Mouse (Mus musculus) CH12F3 (cell line): ENCODE measurements around the gene Stum.
"Not testable (repeated sequence)": the region's sequence is repeated elsewhere in the genome, so short reads cannot be mapped to it uniquely, and the experiment has no call there.

Experiments
- in situ Hi-C: fragments of 300-500 bp; cut with MboI; formaldehyde crosslinking; loops from 2 replicates; pipeline ENCODE4 v1.14.3; 2020; ENCODE audit warnings: low sequenced_read_pairs

Gene Stum

DNA sequence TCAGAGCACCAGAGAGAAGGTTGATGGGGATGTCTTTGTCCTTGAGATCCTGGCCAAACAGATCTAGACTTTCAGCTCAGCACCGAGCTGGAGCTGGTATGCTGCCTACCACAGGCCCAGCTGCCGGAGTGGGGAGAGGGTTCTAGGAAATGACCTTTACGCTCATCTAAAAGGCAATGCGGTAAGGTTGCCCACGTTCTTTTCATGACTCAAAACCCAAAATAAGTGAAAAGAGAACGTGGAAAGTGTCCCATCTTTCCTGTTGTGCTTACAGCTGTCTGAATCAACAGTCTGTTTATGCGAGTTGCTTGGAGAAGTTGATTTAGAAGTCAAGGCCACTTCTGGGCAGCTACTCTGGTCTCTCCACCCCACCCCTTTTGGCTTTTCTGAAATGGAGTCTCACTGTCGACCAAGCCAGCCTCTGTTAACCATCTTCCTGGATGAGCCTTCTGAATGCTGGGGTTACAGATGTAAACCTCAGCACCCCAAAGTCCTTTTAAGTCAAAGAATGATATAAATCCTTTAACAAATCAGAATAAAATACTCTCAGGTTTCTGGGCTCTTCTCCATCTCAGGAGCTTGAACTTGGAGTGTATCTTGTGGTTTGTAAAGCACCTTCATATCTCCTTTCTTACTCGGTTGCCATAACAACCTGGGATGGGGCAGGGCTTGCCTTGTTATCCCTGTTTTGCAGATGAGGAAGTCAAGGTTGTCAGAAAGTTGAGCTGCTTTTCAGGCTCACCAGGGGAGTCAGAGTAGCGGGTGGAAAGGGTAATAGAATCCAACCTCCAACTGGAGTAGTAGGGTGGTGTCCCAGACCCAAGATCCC is 92.3 kb downstream of the Stum start:
- in situ Hi-C loops, result no loop called here

DNA sequence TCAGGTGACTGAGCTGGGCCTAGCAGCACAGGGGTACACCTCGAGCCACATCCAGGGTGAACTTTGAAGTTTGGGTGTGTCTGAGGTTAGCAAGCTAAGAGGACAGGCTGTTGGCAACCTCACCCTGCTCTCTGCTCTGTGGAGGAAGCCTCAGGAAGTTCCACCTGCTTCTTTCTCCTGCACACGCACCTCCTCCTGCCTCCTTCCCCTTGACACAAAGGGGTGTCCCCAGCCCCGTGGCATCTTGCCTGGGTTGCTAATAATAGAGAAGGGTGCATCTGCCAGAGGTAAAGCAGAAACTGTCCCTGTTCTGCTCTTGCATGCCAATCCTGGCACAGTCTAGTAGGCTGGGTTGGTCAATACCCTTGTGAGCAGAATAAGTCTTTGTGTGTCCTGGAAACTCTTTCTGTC is 93.0 kb downstream of the Stum start:
- in situ Hi-C loops, result no loop called here

DNA sequence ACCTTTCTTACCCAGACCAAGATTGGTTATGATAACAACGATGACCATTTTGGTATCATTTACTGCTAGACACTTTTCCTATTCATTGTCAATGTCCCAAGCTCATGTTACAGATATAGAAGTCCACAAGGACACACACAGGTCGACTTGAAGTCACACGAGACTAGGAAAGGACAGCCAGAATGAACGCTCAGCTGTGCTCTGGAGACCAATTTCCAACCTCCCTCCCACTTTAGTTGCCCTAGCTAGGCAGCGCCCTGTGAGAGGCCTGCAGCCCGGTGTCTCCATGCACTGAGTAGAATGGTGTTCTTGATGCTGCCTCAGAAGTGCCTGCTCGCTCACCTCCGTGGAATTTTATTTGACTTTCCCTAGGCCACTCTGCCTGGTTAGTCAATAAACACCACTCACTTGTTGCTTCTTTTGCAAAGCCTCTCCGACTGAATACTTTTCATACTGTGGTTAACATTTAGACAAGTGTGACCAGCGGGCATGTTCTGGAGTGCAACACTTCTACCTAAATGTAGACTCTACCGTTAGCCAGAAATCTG is 94.0 kb downstream of the Stum start:
- in situ Hi-C loops, result not testable (repeated sequence)

DNA sequence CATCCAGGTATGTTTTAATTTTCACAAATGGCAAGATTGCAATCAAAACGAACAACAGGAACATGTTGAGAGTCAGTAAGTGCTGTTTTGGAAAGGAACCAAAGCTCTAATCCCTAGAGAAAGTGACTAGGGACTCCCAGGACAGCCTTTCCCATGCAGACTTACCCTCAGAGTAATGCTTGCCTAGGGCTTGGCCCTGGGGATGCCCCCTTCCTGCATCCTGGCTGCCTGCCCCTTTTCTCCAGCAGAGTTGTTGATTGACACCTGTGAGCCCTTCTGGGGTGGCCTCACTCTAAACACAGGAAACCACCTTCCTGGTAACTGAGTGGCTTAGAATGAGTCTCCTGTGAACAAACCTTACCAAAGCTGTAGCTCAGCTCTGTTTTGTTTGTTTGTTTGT is 94.8 kb downstream of the Stum start:
- in situ Hi-C loops, result no loop called here

DNA sequence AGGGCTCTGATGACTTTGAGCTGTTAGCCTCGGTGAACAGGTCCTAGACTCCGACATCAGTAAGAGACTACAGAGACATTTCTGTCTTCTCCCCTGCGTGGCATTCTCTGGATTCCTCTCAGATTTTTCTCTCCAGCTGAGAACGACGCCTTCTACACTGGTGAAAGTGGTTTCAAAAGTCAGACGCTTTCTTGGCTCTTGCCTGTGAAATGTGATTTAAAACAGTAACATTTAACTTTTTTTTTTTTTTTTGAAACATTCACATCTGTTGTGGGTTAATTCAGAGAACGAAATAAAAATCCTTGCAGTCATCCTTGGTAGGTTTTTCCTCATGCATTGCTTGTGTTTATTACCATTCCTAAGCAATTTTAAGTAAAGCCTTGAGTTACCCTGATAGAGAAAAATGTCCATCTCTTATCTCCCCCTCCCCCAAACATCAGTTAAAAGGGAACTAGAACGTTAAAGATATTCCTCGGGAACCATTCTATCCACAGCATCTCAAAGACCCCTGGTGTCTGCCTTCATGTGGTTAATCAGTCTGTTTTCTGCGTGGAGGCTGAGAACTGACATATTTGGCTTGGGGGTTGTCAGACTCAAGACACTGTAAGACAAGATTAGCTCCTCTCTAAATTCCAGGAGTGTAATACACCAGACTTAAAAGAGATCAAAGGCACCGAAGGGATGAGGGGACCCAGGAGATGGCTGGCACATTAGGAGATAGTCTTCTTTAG is 95.4 kb downstream of the Stum start:
- in situ Hi-C loops, result no loop called here

DNA sequence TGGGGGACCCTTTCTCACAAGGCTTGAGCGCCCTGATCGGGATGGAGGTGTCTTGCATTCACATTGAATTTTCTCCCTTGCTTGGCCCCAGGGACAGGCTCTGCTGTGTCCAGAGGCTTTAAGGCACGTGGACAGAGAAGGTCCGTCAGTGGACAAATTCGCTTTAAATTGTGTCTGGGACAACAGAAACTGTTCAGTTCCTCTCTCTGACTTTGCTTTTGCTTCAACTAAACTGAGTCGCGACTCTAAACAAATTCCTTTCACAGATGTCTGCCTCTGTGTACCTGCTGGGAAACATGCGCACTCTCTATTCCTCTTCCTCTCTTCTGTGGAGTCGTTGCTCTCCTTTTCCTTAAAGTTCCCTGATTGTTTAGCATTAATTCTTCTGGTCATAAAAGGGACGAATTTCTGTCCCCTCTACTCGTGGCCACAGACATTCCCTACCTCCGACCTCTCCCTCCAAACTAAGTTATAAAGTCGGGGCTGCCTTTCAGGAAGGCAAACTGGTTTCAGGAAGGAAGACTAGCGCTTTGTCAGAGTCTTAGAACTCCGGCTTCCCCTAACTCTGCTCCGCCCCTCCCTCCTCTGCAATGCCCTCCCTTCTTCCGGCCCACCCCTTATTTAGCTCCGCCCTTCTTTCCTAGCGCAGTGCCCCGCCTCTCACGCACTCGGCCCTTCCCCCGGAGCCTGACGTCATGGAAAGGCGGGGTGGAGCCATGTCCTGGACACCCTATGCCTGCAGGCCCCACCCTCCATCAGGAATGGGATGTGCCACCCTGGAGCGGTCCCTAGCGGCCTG is 96.2 kb downstream of the Stum start:
- in situ Hi-C loops, result no loop called here

GRCm38 (mm10) chr1:180385308-180385707 is 98.0 kb downstream of the Stum start:
- in situ Hi-C loops, result no loop called here

- in situ Hi-C loops, result no loop called here
Measured at GRCm38 (mm10) chr1:180384486-180384885, 98.8 kb downstream of the Stum start.

GRCm38 (mm10) chr1:180383884-180384283 is 99.4 kb downstream of the Stum start:
- in situ Hi-C loops, result no loop called here
